ENCODE assay signal across 38 mouse cellular contexts in the genomic region with DNA sequence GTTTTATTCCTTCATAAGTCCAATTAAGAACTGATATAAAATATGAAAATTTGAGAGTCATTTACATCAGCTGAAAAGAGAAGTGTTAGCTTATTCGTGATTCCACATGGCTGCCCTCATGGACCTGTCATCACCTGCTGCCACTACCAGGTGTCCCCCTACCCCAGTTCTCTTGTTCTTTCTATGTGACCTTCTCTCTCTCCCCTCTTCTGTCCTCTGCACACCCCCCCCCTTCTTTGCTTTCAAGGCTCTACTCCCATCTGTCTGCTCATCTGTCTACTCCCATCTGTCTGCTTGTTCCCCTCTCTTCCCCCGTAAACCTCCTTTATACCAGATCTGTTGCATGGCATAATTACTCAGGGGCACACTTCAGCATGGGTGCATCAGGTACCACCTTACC. TPM values are rescaled to one million over a fixed set of nuclear protein-coding genes. Genes with fewer than 3 reads are reported as not detected.
DNase-seq lines count a peak whose midpoint lies in the region; ATAC-seq and TF ChIP-seq lines count a peak whose summit lies in the region.
"Had no signal": no experiment of that assay in that cellular context is flagged by ENCODE, and none has a peak within 500 bp of the region (broad histone marks: within the 10 kb centered on the region; RNA-seq: fewer than 3 reads in every experiment).

No protein-coding gene starts in this region.

- no peaks in the 10 kb centered on the region for H3K9me3 ChIP-seq in forebrain, embryonic 11.5 days (ENCODE audit: control insufficient read depth, low read length)
- H3K9me3 ChIP-seq in forebrain, embryonic 10.5 days: no peaks in the 10 kb centered on the region
- H3K9me3 ChIP-seq in midbrain, postnatal 0 days (ENCODE audit: low read length): no peaks in the 10 kb centered on the region
- H3K9me3 ChIP-seq in midbrain, embryonic 15.5 days: no peaks in the 10 kb centered on the region
- H3K9me3 ChIP-seq in forebrain, embryonic 16.5 days (ENCODE audit: control insufficient read depth, low read length): no peaks in the 10 kb centered on the region
- H3K9me3 ChIP-seq in intestine, embryonic 16.5 days (ENCODE audit: control insufficient read depth, low read length): no peaks in the 10 kb centered on the region
- H3K9me3 ChIP-seq: embryonic facial prominence, embryonic 12.5 days; heart, embryonic 13.5 days; kidney, embryonic 15.5 days; limb, embryonic 12.5 days; liver, embryonic 15.5 days; neural tube, embryonic 13.5 days; stomach, embryonic 15.5 days had no signal

- no peaks in the 10 kb centered on the region for H3K27me3 ChIP-seq in forebrain, embryonic 11.5 days (ENCODE audit: control insufficient read depth, insufficient read depth, low read length)
- no peaks in the 10 kb centered on the region for H3K27me3 ChIP-seq in forebrain, embryonic 10.5 days (ENCODE audit: poor library complexity, severe bottlenecking)
- no peaks in the 10 kb centered on the region for H3K27me3 ChIP-seq in midbrain, postnatal 0 days (ENCODE audit: insufficient read depth, low read length)
- H3K27me3 ChIP-seq in midbrain, embryonic 15.5 days (replicated peaks): no peaks in the 10 kb centered on the region
- no peaks in the 10 kb centered on the region for H3K27me3 ChIP-seq in forebrain, embryonic 16.5 days (replicated peaks; ENCODE audit: control insufficient read depth, insufficient read depth, low read length)
- H3K27me3 ChIP-seq in intestine, embryonic 16.5 days (replicated peaks; ENCODE audit: control insufficient read depth, insufficient read depth, low read length): no peaks in the 10 kb centered on the region
- H3K27me3 ChIP-seq: CH12.LX; embryonic facial prominence, embryonic 12.5 days; heart, embryonic 13.5 days; kidney, embryonic 15.5 days; limb, embryonic 12.5 days; liver, embryonic 15.5 days; neural tube, embryonic 13.5 days; stomach, embryonic 15.5 days had no signal

- DNase-seq in forebrain, embryonic 11.5 days (ENCODE audit: low spot score): no peak
- DNase-seq in forebrain, embryonic 10.5 days (ENCODE audit: extremely low spot score, low spot score): no peak
- DNase-seq in midbrain, postnatal 0 days (ENCODE audit: low spot score): peak; percentile 2
- DNase-seq in embryo, embryonic 10 days (ENCODE audit: low spot score): no peak
- DNase-seq: adrenal gland, adult 8-10 months; cerebellum, adult 11 months; cerebellum, adult 9-10 months; cerebellum, postnatal 36 days; embryo, embryonic 11 days; gastrocnemius, postnatal 10 days; heart, postnatal 10 days; kidney, postnatal 36 days; lung, embryonic 14.5 days; lung, postnatal 14 days; right cerebral cortex, postnatal 25 days; thymus, postnatal 14 days had no signal

- H3K9ac ChIP-seq in forebrain, embryonic 11.5 days (ENCODE audit: low read length): no peak overlapping the region
- no peak overlapping the region for H3K9ac ChIP-seq in midbrain, postnatal 0 days (replicated peaks; ENCODE audit: low read length, poor library complexity, severe bottlenecking)
- no peak overlapping the region for H3K9ac ChIP-seq in midbrain, embryonic 15.5 days
- H3K9ac ChIP-seq in forebrain, embryonic 16.5 days (replicated peaks; ENCODE audit: low read depth, low read length): no peak overlapping the region
- no peak overlapping the region for H3K9ac ChIP-seq in intestine, embryonic 16.5 days (ENCODE audit: low read depth, low read length)
- H3K9ac ChIP-seq: embryonic facial prominence, embryonic 12.5 days; heart, embryonic 13.5 days; kidney, embryonic 15.5 days; limb, embryonic 12.5 days; liver, embryonic 15.5 days; lung, embryonic 14.5 days; neural tube, embryonic 13.5 days; stomach, embryonic 15.5 days had no signal

- no peak overlapping the region for H3K4me3 ChIP-seq in forebrain, embryonic 11.5 days (ENCODE audit: low read depth, low read length)
- H3K4me3 ChIP-seq in forebrain, embryonic 10.5 days: no peak overlapping the region
- H3K4me3 ChIP-seq in midbrain, postnatal 0 days (ENCODE audit: low read depth, low read length): no peak overlapping the region
- no peak overlapping the region for H3K4me3 ChIP-seq in midbrain, embryonic 15.5 days
- no peak overlapping the region for H3K4me3 ChIP-seq in forebrain, embryonic 16.5 days (replicated peaks; ENCODE audit: low read length)
- H3K4me3 ChIP-seq in intestine, embryonic 16.5 days (ENCODE audit: low read length): no peak overlapping the region
- H3K4me3 ChIP-seq: embryonic facial prominence, embryonic 12.5 days; heart, embryonic 13.5 days; kidney, embryonic 15.5 days; layer of hippocampus, adult 2 months; left cerebral cortex, adult 2 months; limb, embryonic 12.5 days; liver, embryonic 15.5 days; neural tube, embryonic 13.5 days; stomach, embryonic 15.5 days had no signal

- peak; percentile 60 for ATAC-seq in forebrain, embryonic 11.5 days (replicated peaks; ENCODE audit: low FRiP score)
- ATAC-seq in midbrain, postnatal 0 days (ENCODE audit: low FRiP score): no peak; the same call in 1 of the 2 replicates
- no peak for ATAC-seq in midbrain, embryonic 15.5 days (replicated peaks)
- ATAC-seq in forebrain, embryonic 16.5 days: peak; percentile 86
- ATAC-seq in intestine, embryonic 16.5 days: no peak
- ATAC-seq: intestine, postnatal 0 days had no signal

- no peak overlapping the region for H3K27ac ChIP-seq in forebrain, embryonic 11.5 days (ENCODE audit: low read depth, low read length)
- no peak overlapping the region for H3K27ac ChIP-seq in forebrain, embryonic 10.5 days
- no peak overlapping the region for H3K27ac ChIP-seq in midbrain, postnatal 0 days (ENCODE audit: low read depth, low read length)
- H3K27ac ChIP-seq in midbrain, embryonic 15.5 days: no peak overlapping the region
- H3K27ac ChIP-seq in forebrain, embryonic 16.5 days (ENCODE audit: low read length): no peak overlapping the region
- H3K27ac ChIP-seq in intestine, embryonic 16.5 days (ENCODE audit: low read length): no peak overlapping the region
- H3K27ac ChIP-seq: embryonic facial prominence, embryonic 12.5 days; heart, embryonic 13.5 days; kidney, embryonic 15.5 days; layer of hippocampus, adult 2 months; left cerebral cortex, adult 2 months; limb, embryonic 12.5 days; liver, embryonic 15.5 days; stomach, embryonic 15.5 days had no signal

- no peaks in the 10 kb centered on the region for H3K36me3 ChIP-seq in forebrain, embryonic 11.5 days (ENCODE audit: control insufficient read depth, insufficient read depth, low read length)
- H3K36me3 ChIP-seq in forebrain, embryonic 10.5 days (replicated peaks): no peaks in the 10 kb centered on the region
- no peaks in the 10 kb centered on the region for H3K36me3 ChIP-seq in midbrain, postnatal 0 days (ENCODE audit: insufficient read depth, low read length)
- H3K36me3 ChIP-seq in midbrain, embryonic 15.5 days (replicated peaks): no peaks in the 10 kb centered on the region
- no peaks in the 10 kb centered on the region for H3K36me3 ChIP-seq in forebrain, embryonic 16.5 days (ENCODE audit: control insufficient read depth, insufficient read depth)
- no peaks in the 10 kb centered on the region for H3K36me3 ChIP-seq in intestine, embryonic 16.5 days (ENCODE audit: control insufficient read depth, insufficient read depth, low read length)
- H3K36me3 ChIP-seq: embryonic facial prominence, embryonic 12.5 days; heart, embryonic 13.5 days; kidney, embryonic 15.5 days; limb, embryonic 12.5 days; liver, embryonic 15.5 days; neural tube, embryonic 13.5 days; stomach, embryonic 15.5 days had no signal

- H3K4me2 ChIP-seq in forebrain, embryonic 11.5 days (ENCODE audit: low read depth, low read length, severe bottlenecking): no peak overlapping the region
- no peak overlapping the region for H3K4me2 ChIP-seq in midbrain, postnatal 0 days (ENCODE audit: low read depth, low read length, poor library complexity, severe bottlenecking)
- no peak overlapping the region for H3K4me2 ChIP-seq in midbrain, embryonic 15.5 days
- no peak overlapping the region for H3K4me2 ChIP-seq in forebrain, embryonic 16.5 days (ENCODE audit: low read length)
- H3K4me2 ChIP-seq in intestine, embryonic 16.5 days (ENCODE audit: low read depth, low read length): no peak overlapping the region
- H3K4me2 ChIP-seq: embryonic facial prominence, embryonic 12.5 days; heart, embryonic 13.5 days; kidney, embryonic 15.5 days; limb, embryonic 12.5 days; liver, embryonic 15.5 days; lung, embryonic 14.5 days; neural tube, embryonic 13.5 days; stomach, embryonic 15.5 days had no signal

- TF ChIP-seq CTCF in midbrain, postnatal 0 days (IDR thresholded peaks at IDR 0.05): no peak

- H3K4me1 ChIP-seq in forebrain, embryonic 11.5 days (replicated peaks; ENCODE audit: control insufficient read depth, insufficient read depth, low read length): no peaks in the 10 kb centered on the region
- no peaks in the 10 kb centered on the region for H3K4me1 ChIP-seq in forebrain, embryonic 10.5 days
- no peaks in the 10 kb centered on the region for H3K4me1 ChIP-seq in midbrain, postnatal 0 days (ENCODE audit: insufficient read depth, low read length)
- no peaks in the 10 kb centered on the region for H3K4me1 ChIP-seq in midbrain, embryonic 15.5 days
- H3K4me1 ChIP-seq in forebrain, embryonic 16.5 days (replicated peaks; ENCODE audit: control insufficient read depth, insufficient read depth, low read length): 0 out of 2 replicates have a peak, but pooled peaks cover 3% of the 10 kb centered on the region
- H3K4me1 ChIP-seq in intestine, embryonic 16.5 days (ENCODE audit: control insufficient read depth, insufficient read depth, low read length): no peaks in the 10 kb centered on the region
- H3K4me1 ChIP-seq: embryonic facial prominence, embryonic 12.5 days; heart, embryonic 13.5 days; kidney, embryonic 15.5 days; limb, embryonic 12.5 days; liver, embryonic 15.5 days; stomach, embryonic 15.5 days had no signal

- WGBS in forebrain, embryonic 11.5 days: 82% methylated on average over 2 of the region's 2 CpGs
- 76% methylated on average over 2 of the region's 2 CpGs for WGBS in forebrain, embryonic 10.5 days
- 65% methylated on average over 2 of the region's 2 CpGs for WGBS in midbrain, postnatal 0 days
- 71% methylated on average over 2 of the region's 2 CpGs for WGBS in midbrain, embryonic 15.5 days
- 56% methylated on average over 2 of the region's 2 CpGs for WGBS in forebrain, embryonic 16.5 days
- WGBS in intestine, embryonic 16.5 days: 76% methylated on average over 2 of the region's 2 CpGs

RNA-seq across cellular contexts. Expression of a gene that starts 41.4 kb away (rescaled TPM):
- polyA plus RNA-seq in forebrain, embryonic 11.5 days (2014; fragmentation: Nextera tagmentation; extraction: Ambion mirVana): not detected in 2 replicates
- not detected in 2 replicates for polyA plus RNA-seq in forebrain, embryonic 10.5 days (2016; fragmentation: Nextera tagmentation; extraction: Ambion mirVana)
- not detected in 2 replicates for total RNA-seq in midbrain, postnatal 0 days (2014; rRNA removed)
- not detected in 2 replicates for polyA plus RNA-seq in midbrain, postnatal 0 days (2015; fragmentation: Nextera tagmentation; extraction: Ambion mirVana)
- not detected in 2 replicates for polyA plus RNA-seq in midbrain, embryonic 15.5 days (2015; fragmentation: Nextera tagmentation; extraction: Ambion mirVana)
- not detected in 2 replicates for polyA plus RNA-seq in forebrain, embryonic 16.5 days (2015; fragmentation: Nextera tagmentation; extraction: Ambion mirVana)
- not detected in 2 replicates for polyA plus RNA-seq in intestine, embryonic 16.5 days (2015; fragmentation: Nextera tagmentation; extraction: Ambion mirVana)
- total RNA-seq: adrenal gland, adult 8-10 months; adrenal gland, postnatal 4 days; CH12.LX; ES-E14; gastrocnemius, postnatal 10 days; heart, adult 8-10 months; heart, postnatal 10 days; layer of hippocampus, adult 2 months; layer of hippocampus, postnatal 14 days; left cerebral cortex, adult 2 months; left cerebral cortex, postnatal 25 days; liver, adult 2 months had no signal
- polyA plus RNA-seq: C2C12; embryonic facial prominence, embryonic 12.5 days; heart, embryonic 13.5 days; intestine, postnatal 0 days; kidney, embryonic 15.5 days; limb, embryonic 12.5 days; liver, adult 2 months; liver, embryonic 15.5 days; lung, embryonic 14.5 days; neural tube, embryonic 13.5 days; stomach, embryonic 15.5 days; urinary bladder, adult 2 months had no signal

RNA-seq across cellular contexts. Expression of a gene that starts 51.1 kb away (rescaled TPM):
- 16.3 and 16.7 TPM in 2 replicates for polyA plus RNA-seq in forebrain, embryonic 11.5 days (2014; fragmentation: Nextera tagmentation; extraction: Ambion mirVana)
- 9.2 and 9.9 TPM in 2 replicates for polyA plus RNA-seq in forebrain, embryonic 10.5 days (2016; fragmentation: Nextera tagmentation; extraction: Ambion mirVana)
- 14.0 and 21.5 TPM in 2 replicates for total RNA-seq in midbrain, postnatal 0 days (2014; rRNA removed)
- polyA plus RNA-seq in midbrain, postnatal 0 days (2015; fragmentation: Nextera tagmentation; extraction: Ambion mirVana): 16.8 and 17.7 TPM in 2 replicates
- 18.1 TPM in 2 replicates for polyA plus RNA-seq in midbrain, embryonic 15.5 days (2015; fragmentation: Nextera tagmentation; extraction: Ambion mirVana)
- 26.6 and 27.5 TPM in 2 replicates for polyA plus RNA-seq in forebrain, embryonic 16.5 days (2015; fragmentation: Nextera tagmentation; extraction: Ambion mirVana)
- 19.8 and 21.2 TPM in 2 replicates for polyA plus RNA-seq in intestine, embryonic 16.5 days (2015; fragmentation: Nextera tagmentation; extraction: Ambion mirVana)
- total RNA-seq: CH12.LX had no signal

Comparison
In these comparisons a context has a peak if more than half of its experiments do, and no peak if none do; other contexts are left out.
1. ATAC-seq: peak in forebrain, embryonic 11.5 days (single experiment) and forebrain, embryonic 16.5 days (single experiment); none in midbrain, postnatal 0 days (single experiment), midbrain, embryonic 15.5 days (single experiment) and intestine, embryonic 16.5 days (single experiment).